Mouse (Mus musculus) olfactory bulb, adult 2 months (tissue): ENCODE results near the gene Pam.

Experiments
- CTCF ChIP-seq: fragments of 200-500 bp; IDR thresholded peaks from 2 replicates; pipeline ENCODE4 v1.5.1; 2012; ENCODE audit warnings: low read depth, mild to moderate bottlenecking, low read length, moderate library complexity; ENCODE audit not compliant: insufficient read depth
- POLR2A ChIP-seq: fragments of 200-500 bp; IDR thresholded peaks from 2 replicates; pipeline ENCODE4 v1.6.1; 2012; ENCODE audit warnings: mild to moderate bottlenecking, low read depth, low read length, moderate library complexity; ENCODE audit not compliant: insufficient read depth

- no peak for TF ChIP-seq CTCF
- no peak for TF ChIP-seq POLR2A
Measured at GRCm38 (mm10) chr1:98073826-98074225, 21.6 kb downstream of the Pam start.
